Mouse (Mus musculus) stomach, postnatal 0 days (tissue): ENCODE results near the gene Tmco4.

ENCODE experiments used
- CTCF ChIP-seq: IDR thresholded peaks from 2 replicates; pipeline ENCODE4 v1.5.1; 2016; ENCODE audit warnings: antibody characterized with exemption, low read depth, mild to moderate bottlenecking, moderate library complexity
- EP300 ChIP-seq: optimal IDR thresholded peaks from 2 replicates; pipeline ENCODE3; 2016; ENCODE audit warnings: antibody characterized with exemption

DNA sequence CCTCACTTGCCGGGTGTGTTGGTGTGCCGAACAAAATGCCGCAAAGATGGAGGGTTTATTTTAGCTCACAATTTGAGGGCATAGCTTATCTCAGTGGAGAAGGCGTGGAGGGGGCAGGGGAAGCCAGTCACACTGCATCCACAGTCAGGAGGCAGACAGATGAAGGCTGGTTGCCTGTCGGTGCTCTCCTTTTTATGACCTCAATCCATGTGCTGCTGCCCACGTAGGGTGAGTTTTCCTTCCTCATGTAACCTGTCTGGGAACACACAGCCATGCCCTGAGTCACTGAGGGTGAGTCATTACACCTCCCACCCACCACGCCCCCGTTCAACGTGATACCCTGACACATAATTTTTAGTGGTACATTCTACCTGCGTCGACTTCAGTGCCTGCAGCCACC is 25.9 kb downstream of the Tmco4 start:
- no peak for TF ChIP-seq CTCF
- no peak for TF ChIP-seq EP300
